Mouse (Mus musculus): Measurements from ENCODE around the gene Nhsl2. TPM values are rescaled to one million over a fixed set of nuclear protein-coding genes. Genes with fewer than 3 reads are reported as not detected.

The Nhsl2 gene
- polyA plus RNA-seq, 1 experiment = 1.8 TPM

DNA sequence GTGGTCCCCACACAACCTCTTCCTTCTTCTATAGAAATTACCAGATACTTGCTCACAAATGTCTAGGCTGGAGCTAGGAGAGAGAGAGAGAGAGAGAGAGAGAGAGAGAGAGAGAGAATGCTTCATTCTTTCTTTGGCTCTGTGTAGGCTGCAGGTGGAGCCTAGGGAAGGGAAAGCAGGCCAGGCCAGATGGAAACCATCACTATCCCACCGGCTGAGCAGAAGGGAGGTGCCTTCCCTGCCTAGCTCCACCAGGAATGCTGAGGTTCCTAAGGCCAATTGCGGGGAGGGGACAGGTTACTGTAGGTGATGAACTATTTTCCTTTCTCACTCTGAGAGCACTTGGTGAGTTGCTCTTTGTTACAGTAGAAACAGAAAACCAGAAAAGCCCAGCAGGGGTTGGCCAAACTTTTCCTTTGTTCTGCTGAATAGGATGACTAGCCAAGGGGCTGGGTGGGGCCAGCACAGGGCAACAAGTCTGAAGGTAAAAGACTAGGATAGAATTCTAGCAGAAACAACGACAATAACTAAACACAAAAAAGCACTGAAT is 86.2 kb downstream of the Nhsl2 start:
- Histone ChIP-seq H3K36me3 (ENCODE audit: control insufficient read depth, insufficient read depth, low read length) (no peaks in the 10 kb centered on the region), H3K4me3 (ENCODE audit: low read depth, low read length) (no peak overlapping the region), H3K27me3 (ENCODE audit: control insufficient read depth, insufficient read depth, low read length) (no peaks in the 10 kb centered on the region), H3K27ac (ENCODE audit: insufficient read depth, low read depth, low read length) (no peak overlapping the region), H3K4me1 (ENCODE audit: control insufficient read depth, insufficient read depth, insufficient read length, low read length) (no peaks in the 10 kb centered on the region)
- TF ChIP-seq CTCF (IDR thresholded peaks at IDR 0.05; ENCODE audit: extremely low read depth, insufficient read length, insufficient replicate concordance, low read depth, low read length) = no peak
- TF ChIP-seq POLR2A (IDR thresholded peaks at IDR 0.05; ENCODE audit: low read depth, low read length) = no peak
- WGBS = 50% methylated on average over 3 of the region's 3 CpGs

DNA sequence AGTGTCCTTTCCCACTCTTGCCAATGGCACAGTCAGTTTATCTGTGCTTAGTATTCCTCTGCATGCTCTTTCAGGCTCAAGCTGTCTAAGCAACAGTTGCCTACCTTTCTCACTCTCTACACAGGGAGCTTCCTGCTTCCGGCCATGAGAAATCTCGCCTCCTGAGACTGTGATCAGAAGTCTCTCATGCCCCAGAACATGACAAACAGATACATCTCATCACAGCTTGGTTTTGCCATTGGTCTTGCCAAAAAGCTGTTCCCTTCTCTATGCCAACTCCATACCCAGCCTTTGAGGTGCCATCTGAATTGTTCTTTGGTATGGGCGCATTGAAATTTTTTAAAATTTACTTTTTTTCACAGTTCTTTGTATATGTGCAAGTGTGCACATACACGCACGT is 90.3 kb downstream of the Nhsl2 start:
- 90% methylated on average over 5 of the region's 5 CpGs for whole genome bisulfite sequencing

DNA sequence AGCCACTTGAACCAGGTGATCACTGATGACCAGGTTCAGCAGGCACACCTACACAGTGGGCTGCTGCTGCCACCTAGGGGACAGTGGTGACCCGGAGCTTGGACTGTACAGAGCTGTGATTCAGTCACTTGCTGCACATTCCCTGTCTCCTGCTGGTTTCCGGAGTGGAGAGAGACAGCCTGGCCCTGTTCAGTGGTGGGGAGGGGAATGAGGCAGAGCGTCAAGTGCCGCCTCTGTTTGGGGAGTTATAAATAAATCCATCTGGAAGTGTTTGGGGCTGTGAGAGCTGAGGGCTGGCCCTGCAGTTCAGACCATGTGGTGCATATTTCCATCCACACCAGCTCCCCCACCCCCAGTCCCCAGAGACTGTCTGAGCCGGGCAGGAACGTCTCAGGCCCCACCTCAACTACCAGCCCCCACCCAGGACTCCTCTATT is 93.3 kb downstream of the Nhsl2 start:
- no peak overlapping the region for H3K27ac ChIP-seq (ENCODE audit: insufficient read depth, low read depth, low read length)
- no peaks in the 10 kb centered on the region for H3K27me3 ChIP-seq (ENCODE audit: control insufficient read depth, insufficient read depth, low read length)
- no peak overlapping the region for H3K4me3 ChIP-seq (ENCODE audit: low read depth, low read length)
- no peaks in the 10 kb centered on the region for H3K4me1 ChIP-seq (ENCODE audit: control insufficient read depth, insufficient read depth, insufficient read length, low read length)
- TF ChIP-seq CTCF (IDR thresholded peaks at IDR 0.05; ENCODE audit: extremely low read depth, insufficient read length, insufficient replicate concordance, low read depth, low read length) (peak; percentile 50; the same call in 1 of the 2 replicates), POLR2A (IDR thresholded peaks at IDR 0.05; ENCODE audit: low read depth, low read length) (no peak)
- no peaks in the 10 kb centered on the region for H3K36me3 ChIP-seq (ENCODE audit: control insufficient read depth, insufficient read depth, low read length)
- 19% methylated on average over 6 of the region's 6 CpGs for WGBS

More for the DNA sequence above, 90.3 kb downstream of the Nhsl2 start:
- Histone ChIP-seq H3K36me3 (ENCODE audit: control insufficient read depth, insufficient read depth, low read length) (no peaks in the 10 kb centered on the region), H3K4me1 (ENCODE audit: control insufficient read depth, insufficient read depth, insufficient read length, low read length) (no peaks in the 10 kb centered on the region), H3K4me3 (ENCODE audit: low read depth, low read length) (no peak overlapping the region), H3K27ac (ENCODE audit: insufficient read depth, low read depth, low read length) (no peak overlapping the region), H3K27me3 (ENCODE audit: control insufficient read depth, insufficient read depth, low read length) (no peaks in the 10 kb centered on the region)
- TF ChIP-seq CTCF (IDR thresholded peaks at IDR 0.05; ENCODE audit: extremely low read depth, insufficient read length, insufficient replicate concordance, low read depth, low read length) = no peak
- no peak for TF ChIP-seq POLR2A (IDR thresholded peaks at IDR 0.05; ENCODE audit: low read depth, low read length)

DNA sequence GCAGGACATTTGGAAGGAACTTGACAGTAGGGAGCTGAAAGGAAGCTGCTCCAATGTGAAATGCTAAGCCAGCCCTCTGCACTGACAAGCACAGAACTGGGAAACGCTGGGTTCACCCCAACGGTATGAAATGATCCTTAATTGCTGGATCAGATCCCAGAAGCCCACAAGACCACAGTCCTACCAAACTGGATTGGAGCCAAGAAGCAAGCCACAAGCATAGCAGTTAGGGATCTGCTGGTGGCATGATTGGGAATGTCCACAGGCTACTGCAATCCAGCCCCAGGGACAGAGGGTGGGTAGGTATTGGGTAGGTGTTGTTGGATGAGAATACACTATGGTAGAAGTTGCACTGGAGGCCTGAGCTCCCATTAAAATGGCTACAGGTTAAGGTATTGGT is 94.6 kb downstream of the Nhsl2 start:
- no peak overlapping the region for H3K27ac ChIP-seq (ENCODE audit: insufficient read depth, low read depth, low read length)
- 49% methylated on average over 2 of the region's 2 CpGs for WGBS

DNA sequence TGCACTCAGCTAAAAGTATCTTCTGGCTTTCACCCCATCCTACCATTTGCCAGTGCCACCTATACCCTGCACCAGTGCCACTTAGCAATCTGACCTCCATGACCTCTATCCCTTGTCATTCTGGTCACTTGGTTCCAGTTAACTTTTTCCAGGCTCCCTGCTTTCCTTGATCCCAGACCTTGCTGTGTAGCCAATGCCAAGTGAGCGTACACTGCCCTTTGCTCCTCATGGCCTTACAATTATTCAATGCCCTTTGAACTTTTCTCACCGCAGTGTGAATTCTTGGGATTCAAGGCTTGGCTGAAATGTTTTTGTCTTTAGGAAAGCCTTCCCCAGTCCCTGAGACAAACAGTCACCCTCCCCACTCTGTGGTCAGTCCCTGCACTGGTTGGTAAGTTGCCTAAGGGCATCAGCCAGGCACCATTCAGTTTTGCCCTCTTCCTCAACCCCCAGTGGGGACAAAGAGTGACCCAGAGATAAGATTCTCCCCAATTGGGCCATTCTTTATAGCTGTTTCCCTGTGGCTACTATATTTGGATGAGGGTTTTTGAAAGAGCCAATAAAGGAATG is 95.7 kb downstream of the Nhsl2 start:
- Histone ChIP-seq H3K27ac (ENCODE audit: insufficient read depth, low read depth, low read length) (no peak overlapping the region), H3K36me3 (ENCODE audit: control insufficient read depth, insufficient read depth, low read length) (no peaks in the 10 kb centered on the region), H3K4me1 (ENCODE audit: control insufficient read depth, insufficient read depth, insufficient read length, low read length) (no peaks in the 10 kb centered on the region), H3K27me3 (ENCODE audit: control insufficient read depth, insufficient read depth, low read length) (no peaks in the 10 kb centered on the region), H3K4me3 (ENCODE audit: low read depth, low read length) (no peak overlapping the region)
- WGBS = 33% methylated on average over 2 of the region's 2 CpGs
- no peak for TF ChIP-seq POLR2A (IDR thresholded peaks at IDR 0.05; ENCODE audit: low read depth, low read length)
- no peak for TF ChIP-seq CTCF (IDR thresholded peaks at IDR 0.05; ENCODE audit: extremely low read depth, insufficient read length, insufficient replicate concordance, low read depth, low read length)

More for the DNA sequence above, 94.6 kb downstream of the Nhsl2 start:
- H3K4me3 ChIP-seq (ENCODE audit: low read depth, low read length) = no peak overlapping the region
- H3K36me3 ChIP-seq (ENCODE audit: control insufficient read depth, insufficient read depth, low read length) = no peaks in the 10 kb centered on the region
- no peaks in the 10 kb centered on the region for H3K27me3 ChIP-seq (ENCODE audit: control insufficient read depth, insufficient read depth, low read length)
- no peak for TF ChIP-seq POLR2A (IDR thresholded peaks at IDR 0.05; ENCODE audit: low read depth, low read length)
- TF ChIP-seq CTCF (IDR thresholded peaks at IDR 0.05; ENCODE audit: extremely low read depth, insufficient read length, insufficient replicate concordance, low read depth, low read length) = no peak
- no peaks in the 10 kb centered on the region for H3K4me1 ChIP-seq (ENCODE audit: control insufficient read depth, insufficient read depth, insufficient read length, low read length)

DNA sequence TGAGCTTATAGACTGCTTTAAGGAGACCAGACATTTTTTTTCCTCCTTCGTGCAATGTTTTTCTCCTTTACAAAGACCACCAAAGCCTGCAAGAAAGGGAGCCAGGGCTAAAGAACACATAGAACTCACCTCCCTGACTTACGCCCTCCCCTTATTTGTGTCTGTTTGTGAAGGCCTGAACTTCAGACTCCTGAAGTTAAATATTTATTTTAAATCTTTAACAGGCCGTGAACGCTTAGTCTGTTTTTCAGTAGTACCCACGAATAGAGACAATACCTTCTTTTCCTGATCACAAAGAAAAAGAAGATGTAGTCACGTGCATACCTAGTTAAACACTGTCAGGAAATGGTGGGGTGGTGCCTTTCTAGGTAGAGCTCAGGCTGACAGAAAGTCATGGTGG is 103.3 kb downstream of the Nhsl2 start:
- H3K36me3 ChIP-seq (ENCODE audit: control insufficient read depth, insufficient read depth, low read length) = no peaks in the 10 kb centered on the region
- H3K4me1 ChIP-seq (ENCODE audit: control insufficient read depth, insufficient read depth, insufficient read length, low read length) = peaks cover 2% of the 10 kb centered on the region
- TF ChIP-seq POLR2A (IDR thresholded peaks at IDR 0.05; ENCODE audit: low read depth, low read length) (no peak), CTCF (IDR thresholded peaks at IDR 0.05; ENCODE audit: extremely low read depth, insufficient read length, insufficient replicate concordance, low read depth, low read length) (no peak)
- no peak overlapping the region for H3K4me3 ChIP-seq (ENCODE audit: low read depth, low read length)
- WGBS = 56% methylated on average over 6 of the region's 6 CpGs
- H3K27me3 ChIP-seq (ENCODE audit: control insufficient read depth, insufficient read depth, low read length) = no peaks in the 10 kb centered on the region
- no peak overlapping the region for H3K27ac ChIP-seq (ENCODE audit: insufficient read depth, low read depth, low read length)

DNA sequence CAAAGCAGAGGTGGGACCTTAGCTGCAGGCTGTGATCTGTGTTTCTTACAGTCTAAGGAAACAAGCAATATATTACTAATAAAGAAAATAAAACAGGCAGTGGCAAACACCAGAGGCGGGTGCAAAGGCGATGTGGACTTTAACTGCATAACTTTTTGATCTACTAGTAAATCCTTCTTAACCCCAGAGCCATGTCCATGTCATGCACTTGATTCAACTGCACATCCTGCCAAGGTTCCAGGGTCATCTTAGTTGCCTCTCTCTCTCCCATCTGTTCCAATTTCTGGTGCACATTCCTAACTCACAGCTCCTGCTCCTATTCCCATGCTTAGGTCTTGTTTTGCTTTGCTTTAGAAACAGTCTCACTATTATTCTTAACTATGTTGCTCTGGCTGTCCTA is 104.1 kb downstream of the Nhsl2 start:
- H3K4me3 ChIP-seq (ENCODE audit: low read depth, low read length) = no peak overlapping the region
- no peak overlapping the region for H3K27ac ChIP-seq (ENCODE audit: insufficient read depth, low read depth, low read length)
- H3K4me1 ChIP-seq (ENCODE audit: control insufficient read depth, insufficient read depth, insufficient read length, low read length) = peaks cover 2% of the 10 kb centered on the region
- H3K36me3 ChIP-seq (ENCODE audit: control insufficient read depth, insufficient read depth, low read length) = no peaks in the 10 kb centered on the region
- 95% methylated on average over 2 of the region's 2 CpGs for WGBS
- H3K27me3 ChIP-seq (ENCODE audit: control insufficient read depth, insufficient read depth, low read length) = no peaks in the 10 kb centered on the region
- TF ChIP-seq CTCF (IDR thresholded peaks at IDR 0.05; ENCODE audit: extremely low read depth, insufficient read length, insufficient replicate concordance, low read depth, low read length) = no peak
- TF ChIP-seq POLR2A (IDR thresholded peaks at IDR 0.05; ENCODE audit: low read depth, low read length) = no peak

Measured in small intestine, adult 2 months (tissue).